Mouse (Mus musculus): Measurements from ENCODE around the gene Dzip1l.

DNA sequence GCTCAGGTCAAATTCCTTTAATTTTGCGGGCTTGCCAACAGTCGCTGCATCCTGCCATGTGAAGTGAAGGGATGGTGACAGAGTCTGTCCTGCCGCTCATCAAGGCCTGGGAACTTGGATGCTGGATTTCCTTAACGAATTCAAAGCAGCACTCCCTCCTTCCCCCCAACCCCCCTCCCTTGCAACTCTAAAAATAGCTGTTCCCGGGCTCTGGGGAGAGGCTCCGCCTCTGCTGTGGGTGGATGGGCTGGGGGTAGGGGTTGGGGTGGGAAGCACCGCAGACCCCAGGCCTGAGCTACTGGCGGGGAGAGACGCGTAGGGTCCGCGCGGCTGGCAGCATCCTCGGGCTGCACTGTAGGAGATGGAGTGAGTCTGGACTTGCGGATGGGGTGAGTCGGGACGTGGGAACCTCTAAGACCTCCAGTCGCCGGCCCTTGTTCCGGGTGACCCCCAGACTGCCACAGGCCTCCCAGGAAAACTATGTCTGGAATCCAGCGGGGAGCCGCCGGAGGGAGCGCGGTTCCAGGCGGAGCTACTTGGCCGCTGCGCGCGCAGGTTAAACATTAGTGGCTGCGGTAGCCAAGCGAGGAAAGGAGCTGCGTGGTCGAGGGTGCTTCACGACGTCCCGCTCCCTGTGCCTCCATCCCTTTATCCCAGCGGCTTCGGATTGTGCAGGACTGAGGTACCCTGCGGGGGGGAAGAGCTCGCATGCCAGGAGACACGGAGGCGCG is at the start of gene Dzip1l:
- TF ChIP-seq POLR2A (IDR thresholded peaks at IDR 0.05; ENCODE audit: control insufficient read depth, low read depth, low read length), result no peak
- TF ChIP-seq CTCF (IDR thresholded peaks at IDR 0.05; ENCODE audit: control insufficient read depth, insufficient read depth, insufficient replicate concordance, low read depth, low read length), result no peak
